Mouse (Mus musculus): ENCODE measurements around the gene Cadps. TPM values are rescaled to one million over a fixed set of nuclear protein-coding genes. Genes with fewer than 3 reads are reported as not detected.

Cadps gene
- polyA plus RNA-seq, 1 experiment from 2014 or later, result 0.06 TPM

DNA sequence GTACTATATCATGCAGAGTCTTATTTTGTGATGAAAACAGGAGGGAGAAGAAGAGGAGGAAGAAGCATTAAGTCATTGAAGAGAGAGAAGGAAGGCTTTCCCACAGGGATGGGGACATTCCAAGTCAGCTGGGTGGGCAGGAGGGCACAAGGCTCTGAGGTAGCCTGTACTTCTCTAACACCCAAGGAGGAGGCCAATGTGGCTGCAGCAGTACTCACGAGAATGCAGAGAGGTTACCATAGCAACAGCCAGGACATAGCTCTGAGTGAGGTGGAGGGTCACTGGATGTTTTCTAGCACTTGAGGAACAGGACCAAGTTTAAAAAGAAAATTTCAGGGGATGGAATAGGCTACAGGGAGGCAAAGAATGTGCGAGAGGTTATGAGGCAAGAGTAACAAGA lies 281.1 kb downstream of the Cadps start:
- no peak overlapping the region for H3K27ac ChIP-seq
- H3K9ac ChIP-seq, result no peak overlapping the region
- H3K9me3 ChIP-seq (replicated peaks), result no peaks in the 10 kb centered on the region
- no peaks in the 10 kb centered on the region for H3K4me1 ChIP-seq
- no peak overlapping the region for H3K4me2 ChIP-seq
- H3K4me3 ChIP-seq, result no peak overlapping the region
- no peak for ATAC-seq
- no peaks in the 10 kb centered on the region for H3K36me3 ChIP-seq
- WGBS (ENCODE audit: insufficient replicate concordance), result 45% methylated on average over 2 of the region's 2 CpGs
- H3K27me3 ChIP-seq (replicated peaks), result no peaks in the 10 kb centered on the region

DNA sequence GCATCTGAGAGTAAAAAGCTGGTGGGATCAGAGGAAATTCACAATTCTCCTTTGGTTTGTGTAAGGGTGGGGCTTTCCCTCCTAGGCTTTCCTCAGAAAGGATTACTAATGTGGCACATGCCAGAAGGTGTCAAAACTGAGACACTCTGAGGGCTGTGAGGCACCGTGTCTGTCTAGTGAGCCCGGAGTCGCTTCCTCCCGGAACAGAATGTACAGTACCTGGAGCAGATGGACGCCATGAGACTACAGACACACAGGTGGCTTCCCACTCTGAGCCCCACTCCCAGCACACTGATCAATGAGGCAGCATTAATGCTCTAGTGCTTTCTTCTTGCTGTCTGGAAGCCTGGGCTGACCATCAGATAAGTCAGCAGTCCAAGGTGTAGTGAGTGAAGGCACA lies 283.8 kb downstream of the Cadps start:
- H3K27ac ChIP-seq, result no peak overlapping the region
- 69% methylated on average over 5 of the region's 5 CpGs for WGBS (ENCODE audit: insufficient replicate concordance)
- no peaks in the 10 kb centered on the region for H3K9me3 ChIP-seq (replicated peaks)
- H3K27me3 ChIP-seq (replicated peaks), result no peaks in the 10 kb centered on the region
- no peak overlapping the region for H3K9ac ChIP-seq
- no peak for ATAC-seq
- no peak overlapping the region for H3K4me3 ChIP-seq
- H3K4me1 ChIP-seq, result no peaks in the 10 kb centered on the region
- H3K36me3 ChIP-seq, result no peaks in the 10 kb centered on the region
- H3K4me2 ChIP-seq, result no peak overlapping the region

DNA sequence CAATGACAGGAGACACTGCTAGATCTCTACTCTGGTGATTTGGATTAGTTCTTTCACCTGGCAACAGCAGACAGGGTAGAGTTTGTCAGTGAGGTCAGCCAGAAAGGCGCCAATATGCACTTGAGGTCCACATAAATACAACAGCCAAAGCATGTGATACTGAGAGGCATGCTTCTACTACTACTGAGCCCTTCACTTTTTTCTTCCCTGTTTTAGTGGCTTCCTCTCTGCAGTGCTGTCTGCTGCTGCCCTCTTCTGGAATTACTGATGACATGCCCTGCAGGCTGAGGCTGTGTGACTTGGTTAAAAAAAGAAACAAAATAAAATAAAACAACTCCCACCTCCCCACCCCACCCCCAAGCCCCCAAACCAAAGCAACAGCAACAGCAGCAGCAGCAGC lies 291.8 kb downstream of the Cadps start:
- no peak overlapping the region for H3K4me3 ChIP-seq
- no peaks in the 10 kb centered on the region for H3K27me3 ChIP-seq (replicated peaks)
- no peaks in the 10 kb centered on the region for H3K36me3 ChIP-seq
- WGBS (ENCODE audit: insufficient replicate concordance), result 22% methylated on average over 1 of the region's 1 CpGs
- H3K4me2 ChIP-seq, result no peak overlapping the region
- no peaks in the 10 kb centered on the region for H3K9me3 ChIP-seq (replicated peaks)
- H3K27ac ChIP-seq, result no peak overlapping the region
- no peak overlapping the region for H3K9ac ChIP-seq
- no peaks in the 10 kb centered on the region for H3K4me1 ChIP-seq
- no peak for ATAC-seq

DNA sequence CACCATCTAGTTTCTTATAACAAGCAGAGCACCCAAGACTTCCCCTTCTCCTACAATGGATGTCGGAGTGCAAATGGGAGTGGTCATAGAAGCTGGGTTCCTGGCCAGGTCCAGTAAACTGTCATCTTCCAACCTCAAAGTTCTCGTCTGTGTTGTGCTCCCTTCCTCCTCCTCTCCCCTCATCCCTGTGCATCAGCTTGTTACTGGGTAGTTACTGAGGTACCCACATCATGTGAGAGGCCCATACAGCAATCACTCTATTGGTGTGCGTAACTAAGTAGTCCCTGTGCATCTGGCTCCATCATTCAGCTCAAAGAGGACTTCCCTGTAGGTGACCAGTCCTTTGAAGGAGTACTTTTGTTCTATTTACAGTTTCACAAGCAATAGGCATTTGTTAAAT lies 292.3 kb downstream of the Cadps start:
- Histone ChIP-seq H3K9ac (no peak overlapping the region), H3K27ac (no peak overlapping the region), H3K27me3 (replicated peaks) (no peaks in the 10 kb centered on the region), H3K4me2 (no peak overlapping the region), H3K9me3 (replicated peaks) (no peaks in the 10 kb centered on the region), H3K4me1 (no peaks in the 10 kb centered on the region), H3K4me3 (no peak overlapping the region), H3K36me3 (no peaks in the 10 kb centered on the region)
- 38% methylated on average over 3 of the region's 3 CpGs for WGBS (ENCODE audit: insufficient replicate concordance)
- ATAC-seq, result no peak

DNA sequence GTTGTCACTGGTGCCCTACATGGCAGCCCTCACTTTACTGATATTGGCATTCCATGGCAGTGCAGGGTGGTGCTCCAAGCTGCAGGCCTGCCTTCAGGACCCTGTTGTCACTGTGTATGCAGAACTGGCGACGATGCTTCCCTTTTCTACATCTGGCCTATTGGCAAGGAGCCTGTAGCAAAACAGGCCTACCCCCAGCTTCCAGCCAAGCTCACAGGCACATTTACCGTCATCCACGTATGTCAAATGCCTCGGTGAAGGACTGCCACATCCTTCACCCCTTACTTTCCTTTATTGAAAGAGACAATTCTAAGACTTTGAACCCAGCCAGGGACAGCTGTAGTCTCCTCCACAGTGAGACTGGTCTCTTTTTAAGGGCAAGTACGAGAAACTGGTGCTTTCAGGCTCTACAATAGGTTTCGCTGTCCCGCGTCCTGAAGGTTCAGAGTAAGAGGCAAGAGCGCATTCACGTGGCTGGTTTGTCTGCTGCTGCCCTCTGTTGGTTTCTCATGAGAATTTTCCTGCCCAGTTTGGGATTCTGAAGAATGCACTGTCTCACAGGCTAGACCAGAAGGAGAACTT lies 292.8 kb downstream of the Cadps start:
- no peak overlapping the region for H3K9ac ChIP-seq
- H3K4me2 ChIP-seq, result no peak overlapping the region
- H3K27me3 ChIP-seq (replicated peaks), result no peaks in the 10 kb centered on the region
- no peaks in the 10 kb centered on the region for H3K9me3 ChIP-seq (replicated peaks)
- no peaks in the 10 kb centered on the region for H3K4me1 ChIP-seq
- H3K4me3 ChIP-seq, result no peak overlapping the region
- H3K36me3 ChIP-seq, result no peaks in the 10 kb centered on the region
- no peak overlapping the region for H3K27ac ChIP-seq
- 16% methylated on average over 11 of the region's 11 CpGs for WGBS (ENCODE audit: insufficient replicate concordance)
- ATAC-seq, result no peak

DNA sequence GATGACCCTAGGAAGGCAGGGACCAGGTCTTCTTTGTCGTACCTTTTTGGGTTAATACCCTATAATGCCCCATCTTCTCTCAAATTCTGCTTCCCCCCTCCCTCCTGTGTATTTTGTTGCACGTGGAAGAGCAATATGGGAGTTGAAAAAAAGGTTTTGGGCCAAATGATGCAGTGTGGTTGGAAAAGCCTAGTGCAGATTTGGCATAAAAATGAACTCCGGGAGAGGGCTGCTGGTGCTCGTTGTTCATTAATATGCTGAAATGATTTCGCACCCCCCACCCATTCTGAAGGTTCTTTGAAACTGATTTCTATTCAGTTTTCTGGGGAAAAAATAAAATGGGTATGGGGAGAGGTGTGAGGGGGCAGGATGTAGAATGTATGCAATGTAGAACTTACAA lies 295.6 kb downstream of the Cadps start:
- Histone ChIP-seq H3K9ac (no peak overlapping the region), H3K4me2 (no peak overlapping the region), H3K4me1 (no peaks in the 10 kb centered on the region), H3K9me3 (replicated peaks) (no peaks in the 10 kb centered on the region), H3K4me3 (no peak overlapping the region), H3K36me3 (no peaks in the 10 kb centered on the region), H3K27me3 (replicated peaks) (no peaks in the 10 kb centered on the region), H3K27ac (no peak overlapping the region)
- WGBS (ENCODE audit: insufficient replicate concordance), result 53% methylated on average over 5 of the region's 5 CpGs
- ATAC-seq, result no peak

DNA sequence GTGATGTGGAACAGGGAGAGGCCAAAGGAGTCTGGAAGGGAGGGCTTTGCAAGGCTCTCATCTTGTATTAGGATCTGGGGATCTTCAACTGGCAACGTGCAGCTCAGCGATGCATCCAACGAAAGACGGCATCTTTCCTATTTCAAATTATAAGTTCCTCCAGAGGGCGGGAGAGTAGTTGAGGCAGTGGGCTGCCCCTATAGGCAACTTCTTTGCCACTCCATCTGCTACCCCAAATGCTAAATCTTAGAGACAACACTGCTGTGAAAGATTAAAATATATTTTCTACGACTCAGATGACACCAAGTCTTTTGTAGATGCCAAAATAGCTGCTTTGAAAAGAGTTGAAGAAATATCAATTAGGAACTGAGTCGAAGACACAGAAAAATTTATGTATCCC lies 315.9 kb downstream of the Cadps start:
- H3K9me3 ChIP-seq (replicated peaks), result no peaks in the 10 kb centered on the region
- no peak overlapping the region for H3K27ac ChIP-seq
- no peak for ATAC-seq
- no peaks in the 10 kb centered on the region for H3K27me3 ChIP-seq (replicated peaks)
- no peaks in the 10 kb centered on the region for H3K36me3 ChIP-seq
- H3K4me1 ChIP-seq, result no peaks in the 10 kb centered on the region
- no peak overlapping the region for H3K9ac ChIP-seq
- H3K4me3 ChIP-seq, result no peak overlapping the region
- no peak overlapping the region for H3K4me2 ChIP-seq
- 74% methylated on average over 7 of the region's 7 CpGs for WGBS (ENCODE audit: insufficient replicate concordance)

DNA sequence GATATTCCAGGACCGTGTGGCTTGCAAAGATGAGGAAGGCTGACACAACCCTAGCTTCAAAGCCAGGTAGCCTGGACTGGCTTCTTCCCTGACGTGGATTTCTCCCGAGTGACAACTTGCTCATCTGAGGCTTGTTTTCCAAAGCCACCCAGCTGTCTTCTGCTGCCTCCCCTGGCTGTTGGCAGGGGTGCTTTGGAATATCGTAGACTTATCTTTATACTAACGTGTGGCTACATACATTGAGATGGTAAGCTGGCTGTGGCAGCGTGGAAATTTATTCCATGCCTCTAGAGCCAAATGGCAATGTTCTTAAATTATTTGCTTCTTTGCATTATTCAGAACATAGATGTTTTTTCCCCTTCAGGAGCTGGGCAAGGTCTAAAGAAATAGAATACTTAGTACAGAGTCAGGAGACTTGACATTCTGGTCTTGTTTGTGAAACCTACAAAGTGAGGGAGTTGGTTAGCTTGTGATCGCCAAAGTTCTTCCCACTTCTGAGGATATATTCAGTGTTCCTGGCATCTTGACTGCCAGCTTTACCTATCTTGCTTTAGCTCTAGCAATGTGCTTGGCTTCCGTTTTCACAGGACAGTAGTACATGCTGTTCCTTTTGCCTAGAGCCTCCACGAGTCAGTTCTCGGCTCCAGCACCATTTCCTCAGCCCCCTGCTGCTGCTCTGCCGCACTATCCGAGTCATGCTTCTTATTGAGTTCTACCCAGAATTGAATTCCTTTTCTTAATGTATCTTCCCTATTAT lies 318.5 kb downstream of the Cadps start:
- Histone ChIP-seq H3K27ac (no peak overlapping the region), H3K4me1 (no peaks in the 10 kb centered on the region), H3K4me2 (no peak overlapping the region), H3K36me3 (no peaks in the 10 kb centered on the region), H3K9me3 (replicated peaks) (no peaks in the 10 kb centered on the region), H3K9ac (no peak overlapping the region), H3K4me3 (no peak overlapping the region), H3K27me3 (replicated peaks) (no peaks in the 10 kb centered on the region)
- ATAC-seq, result no peak
- 63% methylated on average over 12 of the region's 12 CpGs for WGBS (ENCODE audit: insufficient replicate concordance)

DNA sequence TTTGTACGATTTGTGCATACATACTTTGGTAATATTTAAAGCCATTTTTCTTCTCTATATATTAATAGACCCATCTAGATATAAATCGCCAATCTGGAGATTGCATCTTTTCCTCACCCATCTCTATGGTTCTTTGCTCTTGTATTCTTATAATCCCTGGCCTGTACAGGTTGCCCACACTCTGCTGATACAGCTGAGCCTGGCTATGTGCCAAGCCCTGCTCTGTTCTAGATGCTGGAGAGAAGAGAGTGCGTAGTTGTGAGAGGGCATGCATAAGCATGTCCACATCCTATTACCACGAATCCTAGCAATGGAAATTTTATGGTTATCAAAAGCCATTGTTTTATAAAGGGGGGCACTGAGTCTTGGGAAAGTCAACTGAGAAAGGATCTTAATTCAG lies 360.7 kb downstream of the Cadps start:
- Histone ChIP-seq H3K4me1 (no peaks in the 10 kb centered on the region), H3K27me3 (replicated peaks) (no peaks in the 10 kb centered on the region), H3K27ac (no peak overlapping the region)

DNA sequence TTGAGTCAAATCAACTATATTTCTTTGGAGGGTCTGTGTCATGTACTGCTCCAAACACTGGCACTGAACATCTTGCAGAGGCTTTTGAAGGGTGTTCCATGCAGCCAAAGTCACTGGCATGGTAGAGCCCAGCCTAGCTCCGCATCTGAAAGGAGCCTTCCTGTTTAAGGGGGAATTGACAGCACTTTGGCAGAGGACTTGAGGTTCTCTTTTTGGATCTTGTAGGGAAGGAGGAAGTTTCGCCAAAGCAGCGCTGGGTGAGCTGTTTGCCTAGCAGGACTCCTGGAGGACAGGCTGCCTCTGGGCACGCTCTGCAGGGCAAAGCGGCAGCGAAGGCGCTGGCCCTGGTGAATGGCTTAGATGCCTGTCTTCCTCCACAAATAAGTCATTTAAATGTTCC lies 363.2 kb downstream of the Cadps start:
- ATAC-seq, result no peak
- 46% methylated on average over 7 of the region's 7 CpGs for WGBS (ENCODE audit: insufficient replicate concordance)

More for the DNA sequence above, 360.7 kb downstream of the Cadps start:
- Histone ChIP-seq H3K4me2 (no peak overlapping the region), H3K9ac (no peak overlapping the region), H3K9me3 (replicated peaks) (no peaks in the 10 kb centered on the region), H3K4me3 (no peak overlapping the region), H3K36me3 (no peaks in the 10 kb centered on the region)
- 66% methylated on average over 4 of the region's 4 CpGs for WGBS (ENCODE audit: insufficient replicate concordance)
- no peak for ATAC-seq

DNA sequence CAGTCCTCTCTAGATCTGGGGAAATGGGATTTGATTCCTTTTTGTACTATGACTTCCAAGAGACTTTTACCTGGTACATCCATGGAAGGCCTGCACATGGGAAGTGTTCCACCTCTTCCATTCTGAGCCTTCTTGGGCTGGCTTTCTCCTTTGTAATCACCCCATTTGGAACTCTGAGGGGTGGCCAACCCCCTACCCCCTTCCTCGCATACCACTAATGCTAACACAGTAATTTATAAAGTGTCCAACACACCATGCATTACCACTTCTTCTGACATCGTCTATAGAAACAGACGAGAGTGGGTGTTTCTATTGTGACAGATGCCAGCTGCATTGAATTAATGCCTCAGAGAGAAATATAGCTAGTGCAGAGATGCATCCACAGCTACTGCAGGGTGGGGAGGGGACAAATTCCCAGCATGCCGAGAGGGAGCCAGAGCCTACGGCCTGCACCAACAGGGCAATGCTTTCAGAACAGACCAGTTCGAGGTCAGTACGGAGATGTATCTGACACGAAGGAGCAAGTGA lies 367.8 kb downstream of the Cadps start:
- no peak overlapping the region for H3K27ac ChIP-seq
- H3K9me3 ChIP-seq (replicated peaks), result no peaks in the 10 kb centered on the region
- no peaks in the 10 kb centered on the region for H3K27me3 ChIP-seq (replicated peaks)
- no peak overlapping the region for H3K4me2 ChIP-seq
- H3K4me1 ChIP-seq, result no peaks in the 10 kb centered on the region
- ATAC-seq, result no peak
- no peak overlapping the region for H3K9ac ChIP-seq
- WGBS (ENCODE audit: insufficient replicate concordance), result 70% methylated on average over 8 of the region's 8 CpGs
- no peaks in the 10 kb centered on the region for H3K36me3 ChIP-seq
- no peak overlapping the region for H3K4me3 ChIP-seq

More for the DNA sequence above, 363.2 kb downstream of the Cadps start:
- Histone ChIP-seq H3K36me3 (no peaks in the 10 kb centered on the region), H3K9ac (no peak overlapping the region), H3K9me3 (replicated peaks) (no peaks in the 10 kb centered on the region), H3K27ac (no peak overlapping the region), H3K27me3 (replicated peaks) (no peaks in the 10 kb centered on the region), H3K4me1 (no peaks in the 10 kb centered on the region), H3K4me3 (no peak overlapping the region), H3K4me2 (no peak overlapping the region)

DNA sequence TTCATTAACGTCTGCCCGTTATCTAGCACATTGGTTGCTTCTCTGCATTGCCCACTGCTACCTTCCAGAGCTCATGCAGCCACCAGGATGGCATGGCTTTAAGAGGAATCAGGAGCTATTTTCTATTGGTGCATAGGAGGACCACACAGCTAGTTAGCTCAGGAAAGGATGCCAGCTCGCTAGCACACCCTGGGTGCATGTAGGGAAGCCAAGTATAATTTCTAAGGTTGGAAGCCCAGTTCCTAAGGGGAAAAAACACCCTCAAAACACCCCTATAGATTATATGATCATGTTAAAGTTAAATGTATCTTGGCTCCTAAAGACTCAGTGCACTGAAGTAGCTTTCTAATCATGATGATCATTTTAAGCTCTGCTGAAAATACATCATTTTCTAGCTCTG lies 372.1 kb downstream of the Cadps start:
- Histone ChIP-seq H3K36me3 (no peaks in the 10 kb centered on the region), H3K27me3 (replicated peaks) (no peaks in the 10 kb centered on the region), H3K4me2 (no peak overlapping the region), H3K9ac (no peak overlapping the region), H3K4me3 (no peak overlapping the region), H3K4me1 (no peaks in the 10 kb centered on the region), H3K27ac (no peak overlapping the region), H3K9me3 (replicated peaks) (no peaks in the 10 kb centered on the region)
- WGBS (ENCODE audit: insufficient replicate concordance), result 54% methylated on average over 3 of the region's 3 CpGs
- ATAC-seq, result no peak
